Mouse (Mus musculus) brain, embryonic 14.5 days (tissue): ENCODE results near the gene Zrsr2.

Experiments
- CTCF ChIP-seq: fragments of 200-500 bp; IDR thresholded peaks from 2 replicates; pipeline ENCODE4 v1.5.1; 2012; ENCODE audit warnings: inconsistent platforms, mild to moderate bottlenecking, moderate library complexity, borderline replicate concordance; ENCODE audit not compliant: insufficient read depth, insufficient read length; ENCODE audit errors: extremely low read depth
- POLR2A ChIP-seq: fragments of 200-500 bp; IDR thresholded peaks from 2 replicates; pipeline ENCODE4 v1.6.1; 2012; ENCODE audit warnings: mild to moderate bottlenecking, inconsistent platforms, borderline replicate concordance; ENCODE audit not compliant: poor library complexity, insufficient read depth, insufficient read length, severe bottlenecking; ENCODE audit errors: extremely low read depth

DNA sequence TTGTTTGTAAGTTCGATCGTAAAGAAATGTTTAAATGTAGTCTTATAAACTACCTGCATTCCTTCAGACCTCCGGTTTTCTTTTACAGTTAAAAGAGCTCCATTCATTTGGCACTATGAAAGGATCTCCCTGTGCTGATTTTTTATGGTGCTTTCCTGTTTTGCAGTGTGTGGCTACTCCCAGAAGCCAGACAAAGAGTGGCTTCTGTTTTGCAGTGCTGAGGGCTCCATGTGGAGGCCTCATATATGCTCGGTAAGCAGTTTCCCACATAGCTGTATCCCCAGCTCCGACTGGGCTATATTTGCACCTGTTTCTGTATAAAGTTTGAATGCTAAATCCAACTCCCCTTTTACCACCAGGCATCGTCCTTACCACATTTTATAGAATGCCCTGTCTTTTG lies 23.7 kb upstream of the Zrsr2 start:
- no peak for TF ChIP-seq POLR2A
- TF ChIP-seq CTCF, result no peak
